Mouse (Mus musculus): Measurements from ENCODE around the gene Gm4559. TPM values are rescaled to one million over a fixed set of nuclear protein-coding genes. Genes with fewer than 3 reads are reported as not detected.
"Not testable (repeated sequence)": the region's sequence is repeated elsewhere in the genome, so short reads cannot be mapped to it uniquely, and the experiment has no call there.

The Gm4559 gene
- polyA plus RNA-seq, 1 experiment from 2014 or later, result not detected

GRCm38 (mm10) chr7:142285130-142285835 lies 11.1 kb upstream of the Gm4559 start:
- DNase-seq (ENCODE audit: low spot score) (peak; percentile 60), ATAC-seq (ENCODE audit: low read depth) (peak; percentile 61; the same call in 1 of the 2 replicates)
- WGBS, result 21% methylated on average over 23 of the region's 23 CpGs
- H3K4me1 ChIP-seq (ENCODE audit: control insufficient read depth, insufficient read depth, low read length), result no peaks in the 10 kb centered on the region
- peak overlapping the region; percentile 56 for H3K4me3 ChIP-seq (ENCODE audit: low read depth, low read length)
- H3K27ac ChIP-seq (replicated peaks; ENCODE audit: low read depth, low read length), result no peak overlapping the region
- H3K27me3 ChIP-seq (replicated peaks; ENCODE audit: control insufficient read depth, insufficient read depth, low read length), result peaks cover 6% of the 10 kb centered on the region; the same call in 1 of the 2 replicates
- H3K36me3 ChIP-seq (ENCODE audit: control insufficient read depth, insufficient read depth, low read length), result no peaks in the 10 kb centered on the region
- peak overlapping the region; percentile 73 for H3K4me2 ChIP-seq (ENCODE audit: low read depth, low read length)
- peak overlapping the region; percentile 71; the same call in 1 of the 2 replicates for H3K9ac ChIP-seq (ENCODE audit: low read depth, low read length)
- no peaks in the 10 kb centered on the region for H3K9me3 ChIP-seq (ENCODE audit: control insufficient read depth, low read length)

DNA sequence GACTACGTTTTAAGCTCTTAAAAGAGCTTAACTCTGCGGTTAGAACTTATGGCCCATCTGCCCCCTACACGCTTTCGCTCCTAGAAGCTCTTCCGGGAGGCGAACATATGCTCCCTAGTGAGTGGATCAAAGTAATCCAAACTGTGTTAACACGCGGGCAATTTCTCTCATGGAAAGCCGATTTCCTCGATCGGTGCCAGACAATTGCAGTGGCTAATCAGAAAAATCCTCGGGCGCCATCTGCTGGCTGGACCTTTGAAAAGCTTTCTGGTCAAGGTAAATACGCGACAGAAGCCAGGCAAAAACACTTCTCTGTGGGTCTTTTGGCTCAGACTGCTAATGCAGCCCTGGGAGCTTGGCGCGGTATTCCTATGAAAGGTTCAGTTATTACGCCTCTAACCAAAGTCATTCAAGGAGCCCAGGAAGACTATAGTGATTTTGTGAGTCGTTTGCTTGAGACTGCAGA lies 10.5 kb upstream of the Gm4559 start:
- H3K4me2 ChIP-seq (ENCODE audit: low read depth, low read length), result peak overlapping the region; percentile 73
- H3K4me3 ChIP-seq (ENCODE audit: low read depth, low read length), result peak overlapping the region; percentile 56
- no peaks in the 10 kb centered on the region for H3K9me3 ChIP-seq (ENCODE audit: control insufficient read depth, low read length)
- H3K27me3 ChIP-seq (replicated peaks; ENCODE audit: control insufficient read depth, insufficient read depth, low read length), result peaks cover 6% of the 10 kb centered on the region; the same call in 1 of the 2 replicates
- no peaks in the 10 kb centered on the region for H3K36me3 ChIP-seq (ENCODE audit: control insufficient read depth, insufficient read depth, low read length)
- peak overlapping the region; percentile 87 for H3K27ac ChIP-seq (replicated peaks; ENCODE audit: low read depth, low read length)
- H3K9ac ChIP-seq (ENCODE audit: low read depth, low read length), result peak overlapping the region; percentile 71
- DNase-seq (ENCODE audit: low spot score) (peak; percentile 97), ATAC-seq (ENCODE audit: low read depth) (peak; percentile 89)
- WGBS, result under 1% methylated on average over 19 of the region's 19 CpGs
- no peaks in the 10 kb centered on the region for H3K4me1 ChIP-seq (ENCODE audit: control insufficient read depth, insufficient read depth, low read length)

GRCm38 (mm10) chr7:142284023-142284591 lies 9.9 kb upstream of the Gm4559 start:
- H3K27ac ChIP-seq (replicated peaks; ENCODE audit: low read depth, low read length), result peak overlapping the region; percentile 87
- 0% methylated on average over 38 of the region's 38 CpGs for WGBS

DNA sequence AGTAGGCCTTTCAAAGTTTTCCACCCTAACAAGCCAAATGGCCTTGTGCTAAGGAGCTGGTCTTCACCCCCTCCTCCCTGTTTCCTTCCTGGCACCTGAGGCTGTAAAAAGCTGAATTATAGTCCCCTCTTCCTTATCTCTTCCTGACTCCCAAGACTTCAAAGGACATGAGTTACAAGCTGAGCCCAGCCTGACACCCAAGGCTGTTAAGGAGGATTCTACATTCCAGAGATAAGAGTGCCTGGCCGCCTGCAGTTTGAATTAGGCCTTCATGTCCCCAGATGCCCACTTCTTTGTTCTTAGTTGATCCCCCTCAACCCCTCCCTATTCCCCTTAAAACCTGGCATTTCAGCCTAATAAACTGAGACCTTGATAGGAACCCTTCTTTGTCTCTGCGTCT lies 8.7 kb upstream of the Gm4559 start:
- H3K36me3 ChIP-seq (ENCODE audit: control insufficient read depth, insufficient read depth, low read length); H3K27ac ChIP-seq (replicated peaks; ENCODE audit: low read depth, low read length); H3K4me2 ChIP-seq (ENCODE audit: low read depth, low read length); H3K4me3 ChIP-seq (ENCODE audit: low read depth, low read length); H3K27me3 ChIP-seq (replicated peaks; ENCODE audit: control insufficient read depth, insufficient read depth, low read length); H3K9me3 ChIP-seq (ENCODE audit: control insufficient read depth, low read length); ATAC-seq (ENCODE audit: low read depth); H3K9ac ChIP-seq (ENCODE audit: low read depth, low read length); H3K4me1 ChIP-seq (ENCODE audit: control insufficient read depth, insufficient read depth, low read length); DNase-seq (ENCODE audit: low spot score): not testable (repeated sequence)
- 52% methylated on average over 2 of the region's 2 CpGs for WGBS

More at GRCm38 (mm10) chr7:142284023-142284591, 9.9 kb upstream of the Gm4559 start:
- Histone ChIP-seq H3K9me3 (ENCODE audit: control insufficient read depth, low read length) (no peaks in the 10 kb centered on the region), H3K4me1 (ENCODE audit: control insufficient read depth, insufficient read depth, low read length) (no peaks in the 10 kb centered on the region), H3K4me3 (ENCODE audit: low read depth, low read length) (peak overlapping the region; percentile 56), H3K27me3 (replicated peaks; ENCODE audit: control insufficient read depth, insufficient read depth, low read length) (peaks cover 6% of the 10 kb centered on the region; the same call in 1 of the 2 replicates), H3K4me2 (ENCODE audit: low read depth, low read length) (peak overlapping the region; percentile 73), H3K9ac (ENCODE audit: low read depth, low read length) (peak overlapping the region; percentile 71), H3K36me3 (ENCODE audit: control insufficient read depth, insufficient read depth, low read length) (no peaks in the 10 kb centered on the region)
- ATAC-seq (ENCODE audit: low read depth) (peak; percentile 85), DNase-seq (ENCODE audit: low spot score) (peak; percentile 89)

DNA sequence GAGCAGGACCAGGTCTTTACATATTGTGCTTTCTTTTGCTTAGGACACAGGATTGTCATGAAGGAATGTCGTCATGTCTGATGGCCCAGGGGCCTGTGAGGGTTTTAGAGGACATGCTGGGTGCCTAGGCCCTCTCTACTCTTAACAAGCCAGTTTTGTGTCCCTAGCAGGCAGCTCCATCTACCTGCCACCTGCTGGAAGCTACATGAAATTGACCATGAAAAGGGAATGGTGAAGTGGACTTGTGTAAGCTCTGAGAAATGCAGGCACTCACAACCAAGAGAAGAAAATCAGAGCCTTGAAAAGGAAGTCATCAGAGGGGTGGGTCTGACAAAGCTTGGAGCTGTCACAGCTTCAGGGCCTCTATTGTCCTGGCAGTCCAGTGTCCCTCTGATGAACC lies 5.1 kb upstream of the Gm4559 start:
- H3K36me3 ChIP-seq (ENCODE audit: control insufficient read depth, insufficient read depth, low read length); H3K4me1 ChIP-seq (ENCODE audit: control insufficient read depth, insufficient read depth, low read length); H3K9me3 ChIP-seq (ENCODE audit: control insufficient read depth, low read length); H3K27ac ChIP-seq (replicated peaks; ENCODE audit: low read depth, low read length); H3K4me3 ChIP-seq (ENCODE audit: low read depth, low read length); ATAC-seq (ENCODE audit: low read depth); H3K9ac ChIP-seq (ENCODE audit: low read depth, low read length); DNase-seq (ENCODE audit: low spot score); H3K27me3 ChIP-seq (replicated peaks; ENCODE audit: control insufficient read depth, insufficient read depth, low read length); H3K4me2 ChIP-seq (ENCODE audit: low read depth, low read length): not testable (repeated sequence)
- WGBS, result 62% methylated on average over 1 of the region's 1 CpGs

GRCm38 (mm10) chr7:142278183-142278582 lies 4.0 kb upstream of the Gm4559 start:
- not testable (repeated sequence) for H3K36me3 ChIP-seq (ENCODE audit: control insufficient read depth, insufficient read depth, low read length); H3K27ac ChIP-seq (replicated peaks; ENCODE audit: low read depth, low read length); H3K9ac ChIP-seq (ENCODE audit: low read depth, low read length); H3K4me3 ChIP-seq (ENCODE audit: low read depth, low read length); H3K4me1 ChIP-seq (ENCODE audit: control insufficient read depth, insufficient read depth, low read length); H3K9me3 ChIP-seq (ENCODE audit: control insufficient read depth, low read length); H3K4me2 ChIP-seq (ENCODE audit: low read depth, low read length); H3K27me3 ChIP-seq (replicated peaks; ENCODE audit: control insufficient read depth, insufficient read depth, low read length)
- DNase-seq (ENCODE audit: low spot score) (peak; percentile 72), ATAC-seq (ENCODE audit: low read depth) (peak; percentile 75; the same call in 1 of the 2 replicates)
- WGBS, result 3% methylated on average over 3 of the region's 3 CpGs

DNA sequence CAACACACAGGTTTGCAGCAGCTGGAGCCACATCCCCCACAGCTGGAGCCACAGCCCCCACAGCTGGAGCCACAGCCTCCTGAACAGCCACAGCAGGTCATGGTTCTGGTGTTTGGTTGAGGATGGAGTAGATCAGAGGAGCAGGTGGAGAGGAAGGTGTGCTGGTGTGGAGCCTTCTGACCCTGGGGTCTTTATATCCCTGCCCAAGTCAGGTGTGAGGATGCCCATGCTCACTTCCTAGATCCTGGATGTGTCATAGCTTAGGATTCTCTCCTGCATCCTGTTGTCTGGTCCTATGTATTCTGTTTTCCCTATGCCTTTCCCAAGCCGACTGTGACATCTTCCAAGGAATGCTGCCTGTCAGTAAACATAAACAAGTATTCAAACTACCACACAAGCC lies 15.9 kb downstream of the Gm4559 start, which contains the start of gene Gm2431:
TSS of gene Gm2431 (minus strand) at position 101 of the 400 bp plus-strand sequence.
- not testable (repeated sequence) for H3K4me2 ChIP-seq (ENCODE audit: low read depth, low read length); ATAC-seq (ENCODE audit: low read depth); H3K27ac ChIP-seq (replicated peaks; ENCODE audit: low read depth, low read length); H3K9me3 ChIP-seq (ENCODE audit: control insufficient read depth, low read length); H3K9ac ChIP-seq (ENCODE audit: low read depth, low read length); H3K27me3 ChIP-seq (replicated peaks; ENCODE audit: control insufficient read depth, insufficient read depth, low read length); DNase-seq (ENCODE audit: low spot score); H3K4me3 ChIP-seq (ENCODE audit: low read depth, low read length); H3K4me1 ChIP-seq (ENCODE audit: control insufficient read depth, insufficient read depth, low read length); H3K36me3 ChIP-seq (ENCODE audit: control insufficient read depth, insufficient read depth, low read length)
- WGBS, result 69% methylated on average over 1 of the region's 1 CpGs

GRCm38 (mm10) chr7:142255517-142255916 lies 18.6 kb downstream of the Gm4559 start:
- Histone ChIP-seq H3K9ac (ENCODE audit: low read depth, low read length) (no peak overlapping the region), H3K27ac (replicated peaks; ENCODE audit: low read depth, low read length) (no peak overlapping the region), H3K4me1 (ENCODE audit: control insufficient read depth, insufficient read depth, low read length) (no peaks in the 10 kb centered on the region), H3K36me3 (ENCODE audit: control insufficient read depth, insufficient read depth, low read length) (no peaks in the 10 kb centered on the region), H3K4me2 (ENCODE audit: low read depth, low read length) (no peak overlapping the region), H3K4me3 (ENCODE audit: low read depth, low read length) (no peak overlapping the region), H3K27me3 (replicated peaks; ENCODE audit: control insufficient read depth, insufficient read depth, low read length) (no peaks in the 10 kb centered on the region), H3K9me3 (ENCODE audit: control insufficient read depth, low read length) (no peaks in the 10 kb centered on the region)
- WGBS, result 0% methylated on average over 2 of the region's 2 CpGs
- ATAC-seq (ENCODE audit: low read depth) (no peak), DNase-seq (ENCODE audit: low spot score) (peak; percentile 29)

Measured in embryonic facial prominence, embryonic 14.5 days (tissue).